Mouse (Mus musculus) heart, embryonic 14.5 days (tissue): Measurements from ENCODE around the gene Kncn. TPM values are rescaled to one million over a fixed set of nuclear protein-coding genes. Genes with fewer than 3 reads are reported as not detected.

Experiments used
- ATAC-seq: fragments of 200-750 bp; cut with Nextera tagmentation; 2 replicates; pipeline ENCODE4 v1.8.0; 2017; ENCODE audit warnings: low read depth, moderate TSS enrichment; ENCODE audit not compliant: insufficient number of reproducible peaks, insufficient read depth, low FRiP score
- H3K27ac ChIP-seq, 2 experiments: fragments of 200-500 bp in 1 of 2; fragments of 300-500 bp in 1 of 2; sonication (generic) in 1 of 2; replicated peaks in 1 of 2; 2 replicates each; pipeline ENCODE4 v1.5.1; 2012 to 2014; ENCODE audit warnings: low read depth in 2 of 2, low read length in 2 of 2, control low read depth in 1 of 2, mild to moderate bottlenecking in 1 of 2, mixed read lengths in 1 of 2; ENCODE audit not compliant: control insufficient read depth in 1 of 2, insufficient read depth in 1 of 2
- H3K27me3 ChIP-seq: fragments of 300-500 bp; sonication (generic); 2 replicates; pipeline ENCODE4 v1.6.1; 2014; ENCODE audit warnings: mild to moderate bottlenecking, low read length, control low read depth; ENCODE audit not compliant: control insufficient read depth, insufficient read depth
- H3K36me3 ChIP-seq: fragments of 300-500 bp; sonication (generic); 2 replicates; pipeline ENCODE4 v1.6.1; 2014; ENCODE audit warnings: mild to moderate bottlenecking, control low read depth, low read length, mixed read lengths; ENCODE audit not compliant: control insufficient read depth, insufficient read depth
- H3K4me1 ChIP-seq, 2 experiments: fragments of 200-500 bp in 1 of 2; fragments of 300-500 bp in 1 of 2; sonication (generic) in 1 of 2; 2 replicates each; pipeline ENCODE4 v1.6.1; 2012 to 2014; ENCODE audit warnings: low read length in 2 of 2, control low read depth in 1 of 2, mixed read lengths in 1 of 2; ENCODE audit not compliant: control insufficient read depth in 2 of 2, insufficient read depth in 2 of 2
- H3K4me2 ChIP-seq: fragments of 300-500 bp; sonication (generic); 2 replicates; pipeline ENCODE4 v1.6.1; 2014; ENCODE audit warnings: mild to moderate bottlenecking, low read length
- H3K4me3 ChIP-seq, 2 experiments: fragments of 200-500 bp in 1 of 2; fragments of 300-500 bp in 1 of 2; sonication (generic) in 1 of 2; 2 replicates each; pipeline ENCODE4 v1.5.1; 2012 to 2014; ENCODE audit warnings: low read length in 2 of 2, mild to moderate bottlenecking in 2 of 2, control low read depth in 1 of 2, low read depth in 1 of 2, moderate library complexity in 1 of 2; ENCODE audit not compliant: control insufficient read depth in 1 of 2, insufficient read depth in 1 of 2
- H3K9ac ChIP-seq: fragments of 300-500 bp; sonication (generic); 2 replicates; pipeline ENCODE4 v1.6.1; 2014; ENCODE audit warnings: mild to moderate bottlenecking, low read length
- H3K9me3 ChIP-seq: fragments of 300-500 bp; sonication (generic); 2 replicates; pipeline ENCODE4 v1.6.1; 2016; ENCODE audit warnings: low read length, control low read depth; ENCODE audit not compliant: control insufficient read depth
- WGBS: fragments of 180-500 bp; shearing (Covaris S2); extraction: QIAGEN DNeasy Blood & Tissue Kit; methylation state at CpG from one replicate; pipeline ENCODE4 v1.1.7; 2014; 5-methylcytosine and 5-hydroxymethylcytosine counted together
- polyA plus RNA-seq: library from polyadenylated mRNA; unstranded; fragments of >200 nt; fragmentation: Nextera tagmentation; extraction: Ambion mirVana; gene quantifications from 2 replicates; pipeline ENCODE4 v1.2.1, GENCODE M21; 2014

Gene Kncn
- polyA plus RNA-seq, 1 experiment from 2014 or later, result not detected

- H3K9ac ChIP-seq, result no peak overlapping the region
- WGBS, result 58% methylated on average over 4 of the region's 4 CpGs
- H3K4me3 ChIP-seq, result no peak overlapping the region
- H3K36me3 ChIP-seq, result peaks cover 34% of the 10 kb centered on the region
- H3K9me3 ChIP-seq, result no peaks in the 10 kb centered on the region
- peaks cover 0 to 8% of the 10 kb centered on the region in 2 experiments; a peak in 2 of 4 replicates for H3K4me1 ChIP-seq
- H3K4me2 ChIP-seq, result no peak overlapping the region
- no peak overlapping the region for H3K27ac ChIP-seq
- no peaks in the 10 kb centered on the region for H3K27me3 ChIP-seq
- no peak for ATAC-seq
Observed at GRCm38 (mm10) chr4:115855609-115856008, 28.6 kb upstream of the Kncn start.

GRCm38 (mm10) chr4:115856282-115856681 is 27.9 kb upstream of the Kncn start:
- Histone ChIP-seq H3K4me1 (peaks cover 0 to 8% of the 10 kb centered on the region in 2 experiments; a peak in 2 of 4 replicates), H3K4me2 (no peak overlapping the region), H3K4me3 (no peak overlapping the region), H3K9me3 (no peaks in the 10 kb centered on the region), H3K36me3 (peaks cover 37% of the 10 kb centered on the region), H3K9ac (no peak overlapping the region), H3K27ac (no peak overlapping the region), H3K27me3 (no peaks in the 10 kb centered on the region)
- 38% methylated on average over 4 of the region's 4 CpGs for WGBS
- ATAC-seq, result no peak

- ATAC-seq, result no peak
- Histone ChIP-seq H3K27ac (no peak overlapping the region), H3K4me3 (no peak overlapping the region), H3K4me2 (no peak overlapping the region), H3K9me3 (no peaks in the 10 kb centered on the region), H3K36me3 (peaks cover 45% of the 10 kb centered on the region), H3K4me1 (peaks cover 0 to 4% of the 10 kb centered on the region in 2 experiments; a peak in 1 of 4 replicates), H3K9ac (no peak overlapping the region), H3K27me3 (no peaks in the 10 kb centered on the region)
- WGBS, result 63% methylated on average over 9 of the region's 9 CpGs
Observed at GRCm38 (mm10) chr4:115857293-115857883, 26.8 kb upstream of the Kncn start.

- H3K36me3 ChIP-seq, result peaks cover 76% of the 10 kb centered on the region
- H3K4me2 ChIP-seq, result no peak overlapping the region
- no peak for ATAC-seq
- no peak overlapping the region for H3K4me3 ChIP-seq
- H3K27me3 ChIP-seq, result no peaks in the 10 kb centered on the region
- no peaks in the 10 kb centered on the region for H3K9me3 ChIP-seq
- H3K9ac ChIP-seq, result no peak overlapping the region
- 81% methylated on average over 7 of the region's 7 CpGs for WGBS
- no peaks in the 10 kb centered on the region for H3K4me1 ChIP-seq
- H3K27ac ChIP-seq, result no peak overlapping the region
Observed at GRCm38 (mm10) chr4:115863352-115863751, 20.8 kb upstream of the Kncn start.

- WGBS, result 68% methylated on average over 10 of the region's 10 CpGs
- no peaks in the 10 kb centered on the region for H3K4me1 ChIP-seq
- H3K9me3 ChIP-seq, result no peaks in the 10 kb centered on the region
- no peaks in the 10 kb centered on the region for H3K27me3 ChIP-seq
- no peak overlapping the region for H3K9ac ChIP-seq
- H3K36me3 ChIP-seq, result peaks cover 76% of the 10 kb centered on the region
- H3K4me2 ChIP-seq, result no peak overlapping the region
- no peak overlapping the region for H3K27ac ChIP-seq
- no peak for ATAC-seq
- H3K4me3 ChIP-seq, result no peak overlapping the region
Observed at GRCm38 (mm10) chr4:115863880-115864279, 20.3 kb upstream of the Kncn start.

GRCm38 (mm10) chr4:115869512-115870210 is 14.5 kb upstream of the Kncn start:
- Histone ChIP-seq H3K4me2 (no peak overlapping the region), H3K4me1 (no peaks in the 10 kb centered on the region), H3K9me3 (no peaks in the 10 kb centered on the region), H3K36me3 (peaks cover 62% of the 10 kb centered on the region), H3K4me3 (no peak overlapping the region), H3K27ac (no peak overlapping the region), H3K27me3 (no peaks in the 10 kb centered on the region), H3K9ac (no peak overlapping the region)
- ATAC-seq, result no peak
- 42% methylated on average over 16 of the region's 16 CpGs for WGBS

- no peak overlapping the region for H3K27ac ChIP-seq
- H3K4me3 ChIP-seq, result no peak overlapping the region
- no peaks in the 10 kb centered on the region for H3K9me3 ChIP-seq
- ATAC-seq, result no peak
- no peaks in the 10 kb centered on the region for H3K27me3 ChIP-seq
- no peak overlapping the region for H3K9ac ChIP-seq
- H3K36me3 ChIP-seq, result peaks cover 60% of the 10 kb centered on the region
- peaks cover 3 to 5% of the 10 kb centered on the region in 2 experiments; a peak in 2 of 4 replicates for H3K4me1 ChIP-seq
- no peak overlapping the region for H3K4me2 ChIP-seq
- WGBS, result 86% methylated on average over 3 of the region's 3 CpGs
Observed at GRCm38 (mm10) chr4:115873231-115873630, 11.0 kb upstream of the Kncn start.
